Mouse (Mus musculus) urinary bladder, postnatal 10 days (tissue): Measurements from ENCODE around the gene Stard3nl.
"Not testable (repeated sequence)": the region's sequence is repeated elsewhere in the genome, so short reads cannot be mapped to it uniquely, and the experiment has no call there.

Source experiments
- DNase-seq: peaks from one replicate; pipeline ENCODE4 v3.0.0; 2022; ENCODE audit warnings: low spot score

Stard3nl gene

GRCm38 (mm10) chr13:19381112-19381828 lies 14.3 kb downstream of the Stard3nl start:
- DNase-seq, result no peak

GRCm38 (mm10) chr13:19379313-19379712 lies 16.3 kb downstream of the Stard3nl start:
- DNase-seq, result no peak

GRCm38 (mm10) chr13:19372133-19372729 lies 23.4 kb downstream of the Stard3nl start:
- DNase-seq, result no peak

GRCm38 (mm10) chr13:19368817-19369216 lies 26.8 kb downstream of the Stard3nl start:
- DNase-seq, result no peak

- DNase-seq, result no peak
These were observed 28.1 kb downstream of the Stard3nl start for GRCm38 (mm10) chr13:19367536-19367935.

GRCm38 (mm10) chr13:19366866-19367265 lies 28.7 kb downstream of the Stard3nl start:
- no peak for DNase-seq

- DNase-seq, result no peak
These were observed 30.0 kb downstream of the Stard3nl start for GRCm38 (mm10) chr13:19365596-19365995.

GRCm38 (mm10) chr13:19364245-19364772 lies 31.3 kb downstream of the Stard3nl start:
- no peak for DNase-seq

GRCm38 (mm10) chr13:19362358-19362757 lies 33.2 kb downstream of the Stard3nl start:
- DNase-seq, result no peak

- DNase-seq, result no peak
These were observed 37.6 kb downstream of the Stard3nl start for GRCm38 (mm10) chr13:19358027-19358426.

- DNase-seq, result no peak
These were observed 38.3 kb downstream of the Stard3nl start for GRCm38 (mm10) chr13:19357301-19357700.

GRCm38 (mm10) chr13:19356720-19357119 lies 38.9 kb downstream of the Stard3nl start:
- DNase-seq, result no peak

GRCm38 (mm10) chr13:19356120-19356519 lies 39.5 kb downstream of the Stard3nl start:
- no peak for DNase-seq

- DNase-seq, result no peak
These were observed 42.8 kb downstream of the Stard3nl start for GRCm38 (mm10) chr13:19352795-19353194.

- DNase-seq, result not testable (repeated sequence)
These were observed 55.2 kb downstream of the Stard3nl start for GRCm38 (mm10) chr13:19340356-19340755.

- not testable (repeated sequence) for DNase-seq
These were observed 59.3 kb downstream of the Stard3nl start for GRCm38 (mm10) chr13:19336310-19336709.
